Mouse (Mus musculus): Measurements from ENCODE around the gene Arid5a. TPM values are rescaled to one million over a fixed set of nuclear protein-coding genes. Genes with fewer than 3 reads are reported as not detected.
A peak's percentile ranks its signal among the peaks of the same experiment; 100 is the strongest.

Gene Arid5a
- polyA plus RNA-seq, 1 experiment from 2014 or later: 6.7 TPM

GRCm38 (mm10) chr1:36309498-36309901, 2.0 kb downstream of the Arid5a start:
- no peak overlapping the region for H3K9ac ChIP-seq (ENCODE audit: low read depth, low read length)
- no peak overlapping the region for H3K27ac ChIP-seq (ENCODE audit: low read depth, low read length)
- 33% methylated on average over 3 of the region's 3 CpGs for WGBS
- 0 out of 2 replicates have a peak, but pooled peaks cover 2% of the 10 kb centered on the region for H3K27me3 ChIP-seq (replicated peaks; ENCODE audit: control insufficient read depth, insufficient read depth, low read length)
- no peak overlapping the region for H3K4me3 ChIP-seq (ENCODE audit: low read length)
- peak; percentile 59 for ATAC-seq
- H3K4me2 ChIP-seq (ENCODE audit: low read length): peak overlapping the region; percentile 74
- H3K9me3 ChIP-seq (ENCODE audit: control insufficient read depth, low read length): no peaks in the 10 kb centered on the region
- peaks cover 12% of the 10 kb centered on the region for H3K4me1 ChIP-seq (ENCODE audit: control insufficient read depth, insufficient read depth, low read depth, low read length)
- H3K36me3 ChIP-seq (ENCODE audit: control insufficient read depth, insufficient read depth, low read length): no peaks in the 10 kb centered on the region

- Histone ChIP-seq H3K9me3 (ENCODE audit: control insufficient read depth, low read length) (no peaks in the 10 kb centered on the region), H3K27ac (ENCODE audit: low read depth, low read length) (no peak overlapping the region), H3K27me3 (replicated peaks; ENCODE audit: control insufficient read depth, insufficient read depth, low read length) (no peaks in the 10 kb centered on the region), H3K9ac (ENCODE audit: low read depth, low read length) (no peak overlapping the region), H3K4me2 (ENCODE audit: low read length) (no peak overlapping the region), H3K4me1 (ENCODE audit: control insufficient read depth, insufficient read depth, low read depth, low read length) (no peaks in the 10 kb centered on the region), H3K36me3 (ENCODE audit: control insufficient read depth, insufficient read depth, low read length) (no peaks in the 10 kb centered on the region), H3K4me3 (ENCODE audit: low read length) (no peak overlapping the region)
- no peak for ATAC-seq
- WGBS: 88% methylated on average over 11 of the region's 11 CpGs
Measured at GRCm38 (mm10) chr1:36314959-36315775, 7.6 kb downstream of the Arid5a start.

GRCm38 (mm10) chr1:36315776-36316100, 8.2 kb downstream of the Arid5a start:
- no peak overlapping the region for H3K4me3 ChIP-seq (ENCODE audit: low read length)

GRCm38 (mm10) chr1:36321164-36321563, 13.6 kb downstream of the Arid5a start:
- Histone ChIP-seq H3K4me3 (ENCODE audit: low read length) (no peak overlapping the region), H3K9ac (ENCODE audit: low read depth, low read length) (no peak overlapping the region), H3K4me2 (ENCODE audit: low read length) (no peak overlapping the region), H3K4me1 (ENCODE audit: control insufficient read depth, insufficient read depth, low read depth, low read length) (peaks cover 3% of the 10 kb centered on the region; the same call in 1 of the 2 replicates), H3K27ac (ENCODE audit: low read depth, low read length) (no peak overlapping the region), H3K27me3 (replicated peaks; ENCODE audit: control insufficient read depth, insufficient read depth, low read length) (no peaks in the 10 kb centered on the region), H3K36me3 (ENCODE audit: control insufficient read depth, insufficient read depth, low read length) (no peaks in the 10 kb centered on the region), H3K9me3 (ENCODE audit: control insufficient read depth, low read length) (no peaks in the 10 kb centered on the region)
- no peak for ATAC-seq
- WGBS: 81% methylated on average over 2 of the region's 2 CpGs

More at GRCm38 (mm10) chr1:36315776-36316100, 8.2 kb downstream of the Arid5a start:
- Histone ChIP-seq H3K36me3 (ENCODE audit: control insufficient read depth, insufficient read depth, low read length) (no peaks in the 10 kb centered on the region), H3K27ac (ENCODE audit: low read depth, low read length) (no peak overlapping the region), H3K4me2 (ENCODE audit: low read length) (no peak overlapping the region), H3K9me3 (ENCODE audit: control insufficient read depth, low read length) (no peaks in the 10 kb centered on the region), H3K9ac (ENCODE audit: low read depth, low read length) (no peak overlapping the region), H3K27me3 (replicated peaks; ENCODE audit: control insufficient read depth, insufficient read depth, low read length) (no peaks in the 10 kb centered on the region), H3K4me1 (ENCODE audit: control insufficient read depth, insufficient read depth, low read depth, low read length) (no peaks in the 10 kb centered on the region)
- WGBS: 100% methylated on average over 2 of the region's 2 CpGs
- no peak for ATAC-seq

GRCm38 (mm10) chr1:36321829-36322573, 14.5 kb downstream of the Arid5a start:
- ATAC-seq: no peak
- H3K9ac ChIP-seq (ENCODE audit: low read depth, low read length): no peak overlapping the region
- WGBS: 77% methylated on average over 11 of the region's 11 CpGs
- H3K4me1 ChIP-seq (ENCODE audit: control insufficient read depth, insufficient read depth, low read depth, low read length): peaks cover 3% of the 10 kb centered on the region; the same call in 1 of the 2 replicates
- H3K27me3 ChIP-seq (replicated peaks; ENCODE audit: control insufficient read depth, insufficient read depth, low read length): no peaks in the 10 kb centered on the region
- no peak overlapping the region for H3K27ac ChIP-seq (ENCODE audit: low read depth, low read length)
- H3K9me3 ChIP-seq (ENCODE audit: control insufficient read depth, low read length): no peaks in the 10 kb centered on the region
- no peaks in the 10 kb centered on the region for H3K36me3 ChIP-seq (ENCODE audit: control insufficient read depth, insufficient read depth, low read length)
- H3K4me3 ChIP-seq (ENCODE audit: low read length): no peak overlapping the region
- H3K4me2 ChIP-seq (ENCODE audit: low read length): no peak overlapping the region

- no peak overlapping the region for H3K9ac ChIP-seq (ENCODE audit: low read depth, low read length)
- no peak for ATAC-seq
Measured at GRCm38 (mm10) chr1:36323076-36323475, 15.5 kb downstream of the Arid5a start.

GRCm38 (mm10) chr1:36323746-36324448, 16.4 kb downstream of the Arid5a start:
- ATAC-seq: peak; percentile 62
- WGBS: 57% methylated on average over 8 of the region's 8 CpGs
- no peak overlapping the region for H3K9ac ChIP-seq (ENCODE audit: low read depth, low read length)
- no peak overlapping the region for H3K4me2 ChIP-seq (ENCODE audit: low read length)
- no peaks in the 10 kb centered on the region for H3K27me3 ChIP-seq (replicated peaks; ENCODE audit: control insufficient read depth, insufficient read depth, low read length)
- H3K36me3 ChIP-seq (ENCODE audit: control insufficient read depth, insufficient read depth, low read length): no peaks in the 10 kb centered on the region
- H3K9me3 ChIP-seq (ENCODE audit: control insufficient read depth, low read length): no peaks in the 10 kb centered on the region
- peaks cover 3% of the 10 kb centered on the region; the same call in 1 of the 2 replicates for H3K4me1 ChIP-seq (ENCODE audit: control insufficient read depth, insufficient read depth, low read depth, low read length)
- H3K27ac ChIP-seq (ENCODE audit: low read depth, low read length): no peak overlapping the region
- no peak overlapping the region for H3K4me3 ChIP-seq (ENCODE audit: low read length)

More at GRCm38 (mm10) chr1:36323076-36323475, 15.5 kb downstream of the Arid5a start:
- H3K9me3 ChIP-seq (ENCODE audit: control insufficient read depth, low read length): no peaks in the 10 kb centered on the region
- H3K4me2 ChIP-seq (ENCODE audit: low read length): no peak overlapping the region
- no peaks in the 10 kb centered on the region for H3K27me3 ChIP-seq (replicated peaks; ENCODE audit: control insufficient read depth, insufficient read depth, low read length)
- peaks cover 3% of the 10 kb centered on the region; the same call in 1 of the 2 replicates for H3K4me1 ChIP-seq (ENCODE audit: control insufficient read depth, insufficient read depth, low read depth, low read length)
- no peak overlapping the region for H3K27ac ChIP-seq (ENCODE audit: low read depth, low read length)
- no peaks in the 10 kb centered on the region for H3K36me3 ChIP-seq (ENCODE audit: control insufficient read depth, insufficient read depth, low read length)
- 83% methylated on average over 9 of the region's 9 CpGs for WGBS
- H3K4me3 ChIP-seq (ENCODE audit: low read length): no peak overlapping the region

GRCm38 (mm10) chr1:36325900-36326321, 18.4 kb downstream of the Arid5a start:
- H3K9me3 ChIP-seq (ENCODE audit: control insufficient read depth, low read length): no peaks in the 10 kb centered on the region
- H3K9ac ChIP-seq (ENCODE audit: low read depth, low read length): no peak overlapping the region
- H3K4me1 ChIP-seq (ENCODE audit: control insufficient read depth, insufficient read depth, low read depth, low read length): peaks cover 3% of the 10 kb centered on the region; the same call in 1 of the 2 replicates
- H3K4me3 ChIP-seq (ENCODE audit: low read length): no peak overlapping the region
- ATAC-seq: no peak
- WGBS: 89% methylated on average over 2 of the region's 2 CpGs
- no peak overlapping the region for H3K27ac ChIP-seq (ENCODE audit: low read depth, low read length)
- no peaks in the 10 kb centered on the region for H3K27me3 ChIP-seq (replicated peaks; ENCODE audit: control insufficient read depth, insufficient read depth, low read length)
- H3K36me3 ChIP-seq (ENCODE audit: control insufficient read depth, insufficient read depth, low read length): peaks cover 4% of the 10 kb centered on the region; the same call in 1 of the 2 replicates
- H3K4me2 ChIP-seq (ENCODE audit: low read length): no peak overlapping the region

All from hindbrain, embryonic 16.5 days (tissue).